Mouse (Mus musculus): ENCODE data around the gene Gli2.

Gene Gli2

DNA sequence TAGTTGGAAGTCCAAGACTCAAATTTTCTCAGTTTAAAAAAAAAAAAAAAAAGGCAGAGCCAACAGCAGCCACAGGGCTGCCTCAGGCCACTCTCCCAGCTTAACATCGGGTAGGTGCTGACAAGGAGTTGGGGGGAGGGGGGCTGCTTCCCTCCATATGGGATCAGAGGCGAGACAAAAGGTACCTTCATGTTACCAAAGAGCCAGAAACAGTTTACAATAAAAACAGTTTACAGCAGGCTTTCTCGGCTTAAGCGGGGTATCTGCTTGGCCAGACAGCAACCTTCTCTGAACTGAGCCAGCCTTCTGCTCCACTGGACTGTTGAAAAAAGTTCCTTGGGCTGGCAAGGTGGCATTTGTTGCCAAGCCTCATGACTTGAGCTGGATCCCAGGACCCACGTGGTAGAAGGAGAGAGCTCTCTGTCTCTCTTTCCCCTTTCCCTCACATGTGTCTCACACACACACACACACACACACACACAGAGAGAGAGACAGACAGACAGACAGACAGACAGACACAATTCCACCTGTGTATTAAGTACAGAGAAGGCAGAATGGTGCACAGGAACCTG, 113.1 kb downstream of the Gli2 start:
- DNase-seq (ENCODE audit: low spot score), result no peak

DNA sequence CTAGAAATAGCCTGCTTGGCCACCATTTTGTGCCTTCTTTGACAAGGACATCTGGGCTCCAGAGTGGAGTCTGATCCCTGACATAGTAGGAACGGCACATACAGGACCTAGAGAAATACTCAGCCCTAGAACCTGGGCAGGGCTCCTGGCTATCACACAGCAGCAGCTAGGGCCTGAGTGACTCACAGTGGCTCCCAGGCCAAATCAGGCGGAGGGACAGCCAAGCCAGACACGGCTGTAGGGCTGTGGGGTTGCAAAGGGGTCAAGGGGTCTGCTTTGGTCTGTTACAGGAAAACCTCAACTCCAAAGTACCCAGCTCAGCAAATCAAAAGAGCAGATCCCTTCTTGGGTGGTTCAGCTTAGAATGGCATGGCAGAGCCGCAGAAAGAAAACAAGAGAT, 115.2 kb downstream of the Gli2 start:
- no peak for DNase-seq (ENCODE audit: low spot score)

DNA sequence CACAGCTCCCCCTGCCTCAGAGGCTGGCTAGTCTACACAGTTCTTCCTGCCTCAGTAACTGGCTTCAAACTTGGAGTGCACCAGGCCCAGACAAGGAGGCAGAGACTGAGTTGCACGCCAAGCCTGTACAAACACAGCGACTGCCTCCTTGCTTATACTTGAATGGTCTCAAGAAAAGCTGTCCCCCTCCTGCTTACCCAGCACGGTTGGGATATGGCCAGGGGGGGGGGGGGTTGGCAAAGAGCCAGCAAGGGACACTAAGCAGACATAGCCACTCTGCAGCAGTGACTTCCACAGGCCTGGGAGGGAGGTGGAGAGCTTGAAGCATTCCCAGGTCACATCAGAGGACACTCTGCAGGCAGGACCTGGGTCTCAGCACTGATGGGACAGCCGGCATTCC, 117.3 kb downstream of the Gli2 start:
- DNase-seq (ENCODE audit: low spot score), result no peak

DNA sequence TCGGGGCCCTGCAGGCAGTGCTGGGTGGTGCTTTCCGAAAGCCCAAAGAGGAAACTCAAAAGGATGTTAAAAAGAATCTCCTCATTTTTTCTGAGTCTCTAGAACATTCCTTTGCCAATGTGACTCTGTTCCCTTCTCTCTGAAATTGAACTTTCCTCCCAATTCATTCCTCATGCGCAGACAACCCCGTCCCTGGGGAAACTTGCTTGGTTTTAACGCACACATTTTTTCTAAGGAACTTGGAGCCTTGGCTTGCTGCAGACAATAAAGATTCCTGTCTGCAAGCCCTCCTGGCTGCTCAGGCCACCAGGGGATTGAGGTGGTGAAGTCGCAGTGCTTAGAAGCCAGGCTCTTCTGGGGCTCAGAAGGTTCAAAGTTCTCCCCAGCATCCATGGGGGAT, 117.9 kb downstream of the Gli2 start:
- DNase-seq (ENCODE audit: low spot score), result no peak

DNA sequence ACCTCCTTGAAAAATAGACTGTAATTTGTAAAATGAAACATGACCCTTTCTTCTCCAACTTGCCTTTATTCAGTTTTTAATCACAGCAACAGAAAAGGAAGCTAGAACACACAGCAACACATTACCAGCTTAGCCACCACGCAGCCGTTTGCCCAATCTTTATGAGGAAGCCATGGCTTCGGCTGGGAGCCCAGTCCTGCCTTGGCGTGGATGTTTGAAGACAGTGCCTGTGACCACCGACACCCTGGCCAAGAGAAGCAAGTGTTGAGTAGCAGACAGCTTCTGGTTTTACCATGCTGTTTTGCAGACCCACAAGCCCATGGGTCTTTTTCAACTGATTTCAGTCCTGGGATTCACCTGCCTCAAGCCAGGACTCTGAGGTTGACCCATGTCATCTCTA, 121.3 kb downstream of the Gli2 start:
- no peak for DNase-seq (ENCODE audit: low spot score)

DNA sequence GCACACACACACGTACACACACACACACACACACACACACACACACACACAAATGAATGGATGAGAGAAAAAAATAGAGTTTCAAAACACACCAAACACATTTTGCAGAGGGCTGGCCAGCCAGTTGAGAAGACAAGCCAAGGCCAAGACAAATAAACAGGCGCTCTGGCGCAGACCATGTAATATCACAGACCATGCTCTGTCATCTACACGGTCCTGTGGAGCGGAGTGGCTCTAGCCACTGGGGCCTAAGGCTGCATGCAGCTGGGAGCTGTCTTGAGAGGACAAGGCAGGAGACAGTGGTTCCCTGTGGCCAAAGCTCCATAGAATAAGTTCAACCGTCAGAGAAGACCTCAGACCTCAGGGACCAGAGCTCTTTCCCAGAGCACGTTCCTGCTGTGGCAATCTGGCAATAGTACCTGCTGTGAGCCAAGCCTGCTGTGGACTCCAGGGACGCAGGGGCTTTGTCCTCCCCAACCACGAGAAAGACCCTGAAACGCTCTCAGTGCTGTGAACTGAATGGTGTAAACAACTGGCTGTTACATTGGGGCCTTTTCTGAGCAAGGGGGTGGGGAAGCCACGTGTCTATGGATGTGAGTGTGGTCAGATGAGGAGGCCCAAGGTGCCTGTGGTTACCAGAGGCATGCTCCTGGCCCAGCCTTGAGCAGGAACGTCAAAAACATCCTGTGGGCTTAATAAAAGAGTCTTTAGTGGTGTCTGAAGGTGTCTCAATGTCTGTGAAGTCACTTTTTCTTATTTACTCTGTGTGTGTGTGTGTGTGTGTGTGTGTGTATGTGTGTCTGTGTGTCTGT, 125.7 kb downstream of the Gli2 start:
- DNase-seq (ENCODE audit: low spot score), result no peak

DNA sequence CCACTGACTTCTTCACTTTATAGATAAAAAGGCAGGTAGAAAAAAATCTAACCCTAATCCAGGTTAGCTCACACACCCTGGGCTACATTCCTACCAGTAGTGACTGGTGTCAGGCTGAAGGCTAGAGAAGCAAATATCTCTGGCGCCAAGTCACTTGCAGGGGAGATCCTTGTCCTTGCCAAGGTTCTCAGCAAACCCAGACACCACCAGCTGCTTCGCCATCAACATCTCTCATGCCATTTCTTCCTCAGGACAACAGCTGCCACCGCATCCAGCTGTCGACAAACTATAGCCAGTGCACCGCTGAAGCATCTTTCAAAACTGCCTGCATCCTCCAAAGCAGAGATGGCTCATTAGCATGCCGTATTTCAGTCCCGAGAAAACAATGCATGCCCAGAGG, 126.9 kb downstream of the Gli2 start:
- no peak for DNase-seq (ENCODE audit: low spot score)

DNA sequence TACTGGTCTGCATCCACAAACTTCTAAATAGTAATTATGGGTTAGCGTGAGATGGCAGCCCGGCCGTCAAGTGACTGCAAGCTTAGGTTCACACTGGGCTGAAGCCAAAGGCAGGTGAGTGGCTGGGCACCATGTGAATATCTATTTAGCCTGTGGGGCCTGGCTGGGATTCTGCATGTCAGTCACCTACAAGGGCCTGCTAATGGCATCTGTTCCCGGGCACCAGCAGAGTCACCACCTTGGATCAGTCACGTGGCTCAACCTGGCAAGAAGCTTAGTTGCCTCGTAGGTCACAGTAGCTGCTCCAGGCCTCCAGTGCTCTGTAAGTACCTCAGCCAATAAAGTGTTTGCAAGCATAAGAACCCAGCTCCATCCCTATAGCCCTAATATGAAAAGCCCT, 131.2 kb downstream of the Gli2 start:
- no peak for DNase-seq (ENCODE audit: low spot score)

DNA sequence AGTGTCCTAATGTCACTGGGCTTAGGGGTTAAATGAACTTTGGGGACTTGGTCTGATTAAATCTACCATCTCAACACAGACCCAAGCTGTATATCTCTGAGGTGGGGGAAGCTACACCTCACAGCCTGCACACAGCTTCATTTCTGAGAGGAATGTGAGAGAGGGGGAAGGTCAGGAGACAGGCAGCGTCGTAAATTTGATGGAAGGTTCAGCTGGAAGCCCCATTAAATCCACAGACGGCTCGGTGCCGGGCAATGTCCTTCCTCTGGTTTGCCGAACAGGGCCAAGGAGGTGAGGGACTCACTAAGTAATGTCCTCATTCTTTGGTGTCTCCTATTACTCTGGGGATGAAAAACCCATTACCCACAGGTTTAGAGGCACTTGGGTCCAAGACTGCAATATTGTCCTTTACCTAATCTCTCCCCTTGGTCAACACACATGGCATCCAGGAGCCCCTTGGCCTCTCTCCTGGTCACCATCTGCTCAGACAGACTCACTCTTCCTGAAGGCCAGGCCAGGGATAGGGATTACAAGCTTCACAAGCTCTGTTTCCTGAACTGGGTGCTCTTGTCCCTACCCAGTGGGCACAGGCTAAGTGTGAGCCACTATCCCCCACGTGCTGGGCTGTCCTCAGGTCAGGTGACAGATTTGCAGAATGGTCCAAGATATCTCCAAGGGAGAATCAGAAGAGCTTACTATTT, 135.7 kb downstream of the Gli2 start:
- no peak for DNase-seq (ENCODE audit: low spot score)

DNA sequence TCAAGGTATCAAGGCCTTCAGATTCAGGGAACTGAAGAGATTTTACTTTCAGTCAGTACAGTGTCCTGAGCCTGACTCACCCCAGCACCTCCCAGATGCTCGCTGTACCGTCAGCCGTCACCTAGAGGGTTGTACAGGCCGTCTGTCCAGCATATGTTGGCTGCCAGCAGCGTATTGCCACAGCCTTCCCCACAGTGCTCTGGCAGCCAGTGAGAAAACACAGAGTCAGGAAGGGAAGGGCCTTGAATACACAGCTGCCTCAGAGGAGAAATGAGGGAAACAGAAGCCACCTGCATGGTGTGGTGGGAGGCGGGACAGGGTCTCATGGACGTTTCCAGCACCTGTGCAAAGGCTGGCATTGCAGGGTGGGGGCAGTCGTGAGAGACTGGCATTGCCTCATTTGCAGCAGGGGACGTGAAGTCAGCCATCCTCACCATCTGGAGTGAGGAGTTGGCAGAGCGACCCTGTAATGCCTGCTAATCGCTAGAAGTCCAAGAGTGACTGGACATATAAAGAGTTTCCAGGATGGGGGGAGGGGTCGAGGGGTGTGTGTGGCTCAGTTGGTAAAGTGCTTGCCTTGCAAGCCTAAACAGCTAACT, 136.8 kb downstream of the Gli2 start:
- DNase-seq (ENCODE audit: low spot score), result no peak

DNA sequence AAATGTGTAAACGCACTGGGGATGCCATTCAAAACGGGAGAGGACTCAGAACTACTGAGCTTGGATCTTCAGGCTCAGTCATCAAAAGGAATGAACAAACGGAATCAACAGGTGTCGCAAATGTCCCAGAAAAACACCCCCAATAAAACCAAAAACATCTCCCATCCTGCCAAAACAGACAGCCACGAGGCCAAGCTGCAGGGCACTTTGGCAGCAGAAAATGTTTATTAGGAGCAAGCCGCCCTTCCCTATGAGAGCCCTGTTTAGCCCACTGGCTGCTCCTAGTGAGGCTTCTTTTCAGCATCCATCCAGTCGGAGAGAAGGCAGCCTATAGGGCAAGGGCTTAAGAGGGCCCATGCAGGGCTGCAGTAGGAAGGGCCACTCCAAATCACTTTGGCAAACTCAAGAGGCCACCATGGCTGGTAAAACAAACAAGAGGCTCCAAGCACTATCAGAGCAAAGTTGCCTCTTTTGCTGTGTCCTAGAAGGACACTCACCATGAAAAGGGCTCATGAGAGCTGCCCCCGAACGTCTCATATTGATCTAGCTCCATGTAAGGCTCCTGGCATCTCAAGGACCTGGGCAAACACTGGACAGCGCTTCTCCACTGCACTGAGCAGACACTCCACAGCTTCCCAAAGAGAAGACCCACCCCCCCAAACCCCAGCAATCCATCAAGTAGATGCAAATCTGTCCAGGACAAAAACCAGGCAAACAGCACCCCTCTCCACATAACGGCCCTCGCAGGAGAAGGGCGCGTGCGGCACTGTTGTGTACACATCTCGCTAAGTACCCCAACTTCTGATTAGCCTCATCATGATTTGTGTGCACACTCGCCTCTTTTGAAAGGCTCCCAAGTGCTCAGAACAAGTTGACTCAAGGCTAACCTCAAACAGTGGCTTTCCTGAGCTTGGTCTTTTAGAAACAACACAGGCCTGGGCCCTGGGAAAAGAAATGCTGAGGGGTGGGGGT, 139.7 kb downstream of the Gli2 start:
- peak; percentile 12 for DNase-seq (ENCODE audit: low spot score)

DNA sequence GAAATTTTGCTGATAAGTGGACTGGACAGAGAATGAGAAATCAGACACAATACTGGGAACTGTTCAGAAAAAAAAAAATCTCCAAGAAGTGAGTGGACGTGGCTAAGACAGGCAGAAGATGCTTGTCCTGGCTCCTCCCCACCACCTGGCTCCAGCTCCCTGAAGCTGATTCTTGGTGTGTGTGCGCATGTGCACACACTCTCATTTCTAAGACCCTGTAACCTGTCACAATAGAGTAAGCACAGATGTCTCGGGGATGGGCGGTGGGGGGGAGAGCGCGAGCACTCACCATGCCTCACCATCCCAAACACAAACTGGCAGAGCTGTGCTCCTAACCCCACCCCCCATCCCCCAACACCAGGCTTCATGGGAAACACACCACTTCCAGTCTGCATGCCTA, 140.5 kb downstream of the Gli2 start:
- DNase-seq (ENCODE audit: low spot score), result no peak

DNA sequence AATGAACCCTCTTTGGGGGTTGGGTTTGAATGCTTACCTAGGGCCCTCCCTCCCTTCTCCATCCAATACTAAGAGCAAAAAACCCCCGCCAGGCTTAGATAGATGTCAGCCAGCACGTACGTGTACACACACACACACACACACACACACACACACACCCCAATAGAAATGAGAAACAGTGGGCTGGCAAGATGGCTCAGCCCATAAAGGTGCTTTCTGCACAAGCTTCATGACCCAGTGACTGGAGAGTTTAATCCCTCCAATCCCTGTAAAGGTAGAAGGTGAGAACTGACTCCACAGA, 142.0 kb downstream of the Gli2 start:
- DNase-seq (ENCODE audit: low spot score), result no peak

DNA sequence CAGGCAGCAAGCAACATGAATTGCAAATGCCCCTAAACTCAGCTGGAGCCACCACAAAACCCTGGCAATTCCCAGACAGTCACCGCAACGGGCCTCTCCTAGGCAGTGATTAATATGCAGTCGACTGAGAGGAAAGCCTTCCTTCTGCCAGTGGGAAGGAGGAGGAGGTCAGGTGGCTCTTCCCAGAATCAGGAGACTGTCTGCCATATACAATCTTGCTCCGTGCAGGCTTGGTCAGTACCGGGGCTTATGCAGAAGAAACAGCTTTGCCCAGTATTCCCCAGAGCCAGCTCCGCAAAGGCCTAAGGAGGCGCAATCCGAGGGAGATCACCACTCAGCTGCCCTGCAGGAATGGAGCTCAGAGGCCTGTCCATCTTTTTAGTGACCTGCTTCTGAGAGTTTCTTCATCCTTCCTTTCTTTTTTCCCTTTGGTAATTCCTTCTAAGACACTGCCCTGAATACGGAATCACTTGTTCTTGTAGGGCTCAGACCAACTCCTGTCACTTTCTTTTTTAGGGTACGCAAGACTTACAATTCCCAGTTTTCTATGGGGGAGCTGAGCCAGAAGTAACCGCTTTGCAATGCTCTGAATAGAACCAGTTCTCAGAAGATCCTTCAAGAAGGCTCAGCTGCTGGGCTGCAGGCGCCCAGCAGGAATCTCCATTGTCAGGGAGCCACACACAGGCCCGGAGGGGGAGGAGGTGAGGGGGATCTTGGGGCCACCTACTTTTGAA, 142.6 kb downstream of the Gli2 start:
- DNase-seq (ENCODE audit: low spot score), result no peak

DNA sequence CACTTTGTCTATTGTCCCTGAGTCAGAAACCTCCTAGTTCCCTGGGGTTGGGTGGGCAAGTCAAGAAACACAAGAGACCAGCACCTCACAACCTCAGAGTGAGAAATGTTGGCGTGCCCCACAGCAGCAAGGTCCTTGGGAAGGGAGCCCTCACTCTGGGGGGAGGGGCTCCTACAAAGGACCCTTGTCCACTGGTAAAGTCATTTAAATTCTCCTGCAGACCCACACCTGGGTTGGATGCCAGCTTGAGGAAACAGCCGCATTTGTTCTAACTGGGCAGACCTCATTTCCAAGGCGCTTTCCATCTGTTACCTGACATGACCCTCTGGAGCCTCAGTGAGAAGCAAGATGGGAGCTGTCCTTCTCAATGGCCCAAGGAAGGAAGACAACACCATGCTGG, 144.4 kb downstream of the Gli2 start:
- DNase-seq (ENCODE audit: low spot score), result no peak

DNA sequence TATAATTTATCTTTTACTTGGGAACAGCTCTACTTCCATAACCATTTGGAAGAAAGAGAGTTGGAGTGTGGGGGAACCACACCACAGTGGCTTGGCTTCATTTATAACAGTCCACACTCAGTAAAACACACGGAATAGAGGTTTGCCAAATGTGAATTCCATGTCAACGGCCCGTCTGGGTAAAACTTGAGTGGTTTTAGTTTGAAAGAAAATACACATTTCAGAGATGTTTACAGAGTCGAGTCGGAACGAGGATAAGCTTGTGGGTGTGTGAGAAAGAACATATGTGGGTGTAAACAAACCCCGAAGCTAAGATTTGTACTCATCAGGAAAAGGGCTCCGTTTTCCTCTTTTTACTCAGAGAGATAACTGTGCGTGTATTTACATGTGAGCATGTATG, 145.8 kb downstream of the Gli2 start:
- no peak for DNase-seq (ENCODE audit: low spot score)

DNA sequence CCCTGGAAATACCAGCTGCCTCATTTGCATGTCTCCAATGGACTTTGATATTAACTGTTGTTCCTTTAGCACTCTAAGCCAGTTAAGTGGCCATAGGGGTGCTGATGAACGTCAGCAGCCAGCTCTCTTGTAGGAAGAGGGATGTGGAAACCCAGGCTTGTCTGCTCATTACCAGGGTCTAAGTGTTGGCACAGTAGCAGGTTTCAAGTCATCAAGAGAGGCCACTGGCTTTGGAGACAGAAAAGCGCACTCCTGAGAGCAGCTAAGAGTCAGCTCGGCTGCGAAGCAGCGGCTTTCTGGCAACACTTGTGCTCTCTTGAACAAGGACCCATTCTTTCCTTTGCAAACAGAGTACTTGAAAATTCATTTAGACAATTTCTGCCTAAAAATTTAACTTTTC, 148.1 kb downstream of the Gli2 start:
- DNase-seq (ENCODE audit: low spot score), result no peak

DNA sequence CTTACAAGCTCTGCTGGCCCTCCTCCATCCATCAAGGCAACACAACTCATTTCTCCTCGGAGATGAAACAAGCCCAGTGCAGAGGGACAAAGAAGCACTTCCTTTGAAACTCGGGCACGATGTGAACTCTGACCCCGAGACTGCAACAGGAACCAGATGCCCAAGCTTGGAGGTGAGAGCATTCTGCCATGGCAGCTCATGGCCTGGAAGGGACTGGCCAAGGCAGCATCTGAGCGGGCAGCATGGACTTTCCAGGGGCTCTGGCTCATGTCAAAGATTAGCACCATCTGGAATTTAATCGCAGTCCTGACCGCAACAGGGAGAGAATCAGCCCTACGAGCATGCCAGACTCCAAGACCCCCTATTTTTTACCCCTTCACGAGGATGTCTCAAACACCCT, 148.5 kb downstream of the Gli2 start:
- no peak for DNase-seq (ENCODE audit: low spot score)

DNA sequence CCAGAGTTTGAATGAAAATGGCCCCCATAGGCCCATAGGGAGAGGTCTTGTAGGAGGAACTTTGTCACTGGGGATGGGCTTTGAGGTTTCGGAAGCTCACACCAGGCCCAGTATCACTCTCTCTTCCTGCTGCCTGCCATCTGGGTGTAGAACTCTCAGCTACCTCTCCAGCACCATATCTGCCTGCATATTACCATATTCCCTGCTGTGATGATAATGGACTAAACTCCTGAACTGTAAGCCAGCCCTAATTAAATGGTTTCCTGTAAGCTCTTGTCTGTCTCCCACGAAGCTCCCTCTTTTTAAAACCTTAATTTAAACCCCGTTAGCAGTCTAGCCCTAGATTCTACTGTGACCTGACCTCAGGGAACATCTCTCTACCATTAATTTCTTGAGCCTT, 149.0 kb downstream of the Gli2 start:
- no peak for DNase-seq (ENCODE audit: low spot score)

DNA sequence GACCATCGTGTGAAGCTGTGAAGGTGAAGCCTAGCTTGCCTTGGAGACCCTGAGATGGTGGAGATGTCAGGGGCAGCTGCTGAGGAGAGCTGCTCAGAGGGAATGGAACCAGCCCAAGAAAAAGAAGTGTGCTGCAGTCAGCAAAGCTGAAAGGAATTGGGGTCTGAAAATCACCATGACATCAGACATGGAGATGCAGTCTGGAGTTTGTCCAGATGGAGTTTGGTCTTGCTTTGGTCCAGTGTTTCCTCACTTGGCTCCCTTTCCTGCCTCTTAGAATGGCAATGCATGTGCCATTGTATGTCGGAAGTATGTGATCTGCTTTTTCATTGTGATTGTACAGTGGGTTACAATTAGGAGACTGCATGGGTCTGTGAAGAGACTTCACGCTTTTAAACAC, 149.7 kb downstream of the Gli2 start:
- DNase-seq (ENCODE audit: low spot score), result no peak

DNA sequence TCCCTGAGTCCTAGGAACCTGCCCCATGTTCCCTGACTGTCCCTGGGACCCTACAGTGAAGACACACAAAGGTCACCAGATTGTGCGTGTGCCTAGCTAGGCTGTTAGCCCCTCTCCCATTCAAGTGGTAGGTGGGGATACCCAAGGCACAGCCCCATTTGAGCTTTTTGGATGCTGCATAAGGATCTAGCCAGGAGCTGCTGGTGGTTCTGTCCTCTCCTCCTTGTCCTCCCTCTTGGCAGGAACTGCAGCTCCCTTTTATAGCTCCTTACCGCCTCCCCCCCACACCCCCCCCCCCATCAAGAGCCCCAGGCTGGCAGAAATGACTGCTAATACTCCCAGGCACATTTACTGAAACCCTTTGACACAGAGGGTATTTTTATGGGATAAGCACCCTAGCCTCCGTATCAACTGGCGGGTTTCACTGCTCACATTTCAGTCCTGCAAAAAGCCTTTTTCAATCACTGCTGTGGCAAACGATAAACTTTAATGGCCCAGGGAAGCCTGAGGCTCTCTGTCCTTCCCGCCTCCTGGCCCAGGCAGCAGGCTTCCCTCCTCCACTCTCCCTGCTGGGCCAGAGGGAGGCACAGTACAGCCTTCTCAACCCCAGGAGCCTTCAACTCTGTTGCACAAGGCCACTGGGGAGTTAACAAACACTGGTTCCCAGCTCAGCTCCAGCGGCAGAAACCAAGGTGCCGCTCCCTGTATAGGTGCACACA, 151.4 kb downstream of the Gli2 start:
- peak; percentile 16 for DNase-seq (ENCODE audit: low spot score)

All from ovary, adult 18-20 months (tissue).